In genomic region chr13:85311547-85311946, GRCm38 (mm10) we compare ENCODE assay signal across 15 mouse cellular contexts. TPM values are rescaled to one million over a fixed set of nuclear protein-coding genes. Genes with fewer than 3 reads are reported as not detected.
A peak's percentile ranks its signal among the peaks of the same experiment; 100 is the strongest.
DNase-seq lines count a peak whose midpoint lies in the region; ATAC-seq and TF ChIP-seq lines count a peak whose summit lies in the region.
"Had no signal": no experiment of that assay in that cellular context is flagged by ENCODE, and none has a peak within 500 bp of the region (broad histone marks: within the 10 kb centered on the region; RNA-seq: fewer than 3 reads in every experiment).

No protein-coding gene starts in this region.

- no peak overlapping the region for H3K4me3 ChIP-seq in forebrain, embryonic 15.5 days
- no peak overlapping the region for H3K4me3 ChIP-seq in forebrain, embryonic 10.5 days
- H3K4me3 ChIP-seq in lung, embryonic 14.5 days (ENCODE audit: low read depth, low read length), result no peak overlapping the region
- no peak overlapping the region for H3K4me3 ChIP-seq in lung, postnatal 0 days (ENCODE audit: low read depth, low read length)
- H3K4me3 ChIP-seq in limb, embryonic 14.5 days (replicated peaks; ENCODE audit: low read length), result no peak overlapping the region
- H3K4me3 ChIP-seq: erythroblast, embryonic 14.5 days; heart, adult 2 months; neural tube, embryonic 12.5 days had no signal

- 48% methylated on average over 2 of the region's 2 CpGs for WGBS in forebrain, embryonic 15.5 days
- 90% methylated on average over 2 of the region's 2 CpGs for WGBS in forebrain, embryonic 10.5 days
- WGBS in lung, embryonic 14.5 days, result 58% methylated on average over 2 of the region's 2 CpGs
- 61% methylated on average over 2 of the region's 2 CpGs for WGBS in lung, postnatal 0 days
- WGBS in limb, embryonic 14.5 days, result 46% methylated on average over 2 of the region's 2 CpGs

- TF ChIP-seq CTCF in lung, embryonic 14.5 days (IDR thresholded peaks at IDR 0.05; ENCODE audit: low read depth), result no peak
- TF ChIP-seq CTCF in lung, postnatal 0 days (IDR thresholded peaks at IDR 0.05), result no peak

- peak overlapping the region; percentile 49 for H3K27ac ChIP-seq in forebrain, embryonic 15.5 days (replicated peaks)
- no peak overlapping the region for H3K27ac ChIP-seq in forebrain, embryonic 10.5 days
- H3K27ac ChIP-seq in lung, embryonic 14.5 days (ENCODE audit: low read depth), result no peak overlapping the region
- no peak overlapping the region for H3K27ac ChIP-seq in lung, postnatal 0 days (ENCODE audit: low read length)
- no peak overlapping the region for H3K27ac ChIP-seq in limb, embryonic 14.5 days (replicated peaks; ENCODE audit: low read depth, low read length)
- H3K27ac ChIP-seq: heart, adult 2 months; neural tube, embryonic 12.5 days had no signal

- no peak overlapping the region for H3K9ac ChIP-seq in forebrain, embryonic 15.5 days (replicated peaks)
- H3K9ac ChIP-seq in lung, embryonic 14.5 days, result no peak overlapping the region
- H3K9ac ChIP-seq in lung, postnatal 0 days (replicated peaks; ENCODE audit: low read depth), result no peak overlapping the region
- no peak overlapping the region for H3K9ac ChIP-seq in limb, embryonic 14.5 days (ENCODE audit: low read depth, low read length, severe bottlenecking)
- H3K9ac ChIP-seq: neural tube, embryonic 12.5 days had no signal

- H3K4me2 ChIP-seq in forebrain, embryonic 15.5 days (replicated peaks), result no peak overlapping the region
- H3K4me2 ChIP-seq in lung, embryonic 14.5 days, result no peak overlapping the region
- no peak overlapping the region for H3K4me2 ChIP-seq in lung, postnatal 0 days (replicated peaks; ENCODE audit: low read depth, low read length)
- H3K4me2 ChIP-seq in limb, embryonic 14.5 days (replicated peaks; ENCODE audit: low read depth, low read length, severe bottlenecking), result no peak overlapping the region
- H3K4me2 ChIP-seq: neural tube, embryonic 12.5 days had no signal

- H3K36me3 ChIP-seq in forebrain, embryonic 15.5 days, result no peaks in the 10 kb centered on the region
- H3K36me3 ChIP-seq in forebrain, embryonic 10.5 days (replicated peaks), result no peaks in the 10 kb centered on the region
- no peaks in the 10 kb centered on the region for H3K36me3 ChIP-seq in lung, embryonic 14.5 days (ENCODE audit: insufficient read depth)
- H3K36me3 ChIP-seq in lung, postnatal 0 days (ENCODE audit: insufficient read depth, low read length), result no peaks in the 10 kb centered on the region
- H3K36me3 ChIP-seq in limb, embryonic 14.5 days (ENCODE audit: control insufficient read depth, insufficient read depth, low read length), result no peaks in the 10 kb centered on the region
- H3K36me3 ChIP-seq: neural tube, embryonic 12.5 days had no signal

- no peak for TF ChIP-seq POLR2A in limb, embryonic 14.5 days (IDR thresholded peaks at IDR 0.05; ENCODE audit: borderline replicate concordance, extremely low read depth, insufficient read depth, insufficient read length)

- no peak for DNase-seq in forebrain, embryonic 10.5 days (ENCODE audit: extremely low spot score, low spot score)
- DNase-seq in lung, embryonic 14.5 days, result peak; percentile 9
- no peak for DNase-seq in lung, postnatal 0 days (ENCODE audit: low spot score)
- peak; percentile 46 to 58 for DNase-seq in cerebellum, adult 18-20 months
- peak; percentile 82 for DNase-seq in limb, embryonic 14.5 days (ENCODE audit: low spot score)
- DNase-seq in lung, postnatal 25 days (ENCODE audit: low spot score), result no peak
- DNase-seq in left cerebral cortex, adult 18-20 months (ENCODE audit: low spot score in 2 of 2), result no peak
- DNase-seq: adrenal gland, postnatal 10 days; B cell, adult 2 months; heart, adult 2 months; lung, adult 2 months; thymus, postnatal 4 days had no signal

- no peaks in the 10 kb centered on the region for H3K9me3 ChIP-seq in forebrain, embryonic 15.5 days
- H3K9me3 ChIP-seq in forebrain, embryonic 10.5 days, result no peaks in the 10 kb centered on the region
- no peaks in the 10 kb centered on the region for H3K9me3 ChIP-seq in lung, embryonic 14.5 days (ENCODE audit: low read depth, low read length)
- no peaks in the 10 kb centered on the region for H3K9me3 ChIP-seq in lung, postnatal 0 days (ENCODE audit: low read length)
- no peaks in the 10 kb centered on the region for H3K9me3 ChIP-seq in limb, embryonic 14.5 days (ENCODE audit: control insufficient read depth, low read length)
- H3K9me3 ChIP-seq: neural tube, embryonic 12.5 days had no signal

- no peak for TF ChIP-seq EP300 in lung, postnatal 0 days (IDR thresholded peaks at IDR 0.05)

- ATAC-seq in forebrain, embryonic 15.5 days (replicated peaks), result peak; percentile 63; the same call in 1 of the 2 replicates
- no peak for ATAC-seq in lung, embryonic 14.5 days (ENCODE audit: insufficient read depth)
- ATAC-seq in lung, postnatal 0 days, result no peak
- peak; percentile 50; the same call in 1 of the 2 replicates for ATAC-seq in limb, embryonic 14.5 days (ENCODE audit: low FRiP score, low read depth)

- no peaks in the 10 kb centered on the region for H3K4me1 ChIP-seq in forebrain, embryonic 15.5 days
- no peaks in the 10 kb centered on the region for H3K4me1 ChIP-seq in forebrain, embryonic 10.5 days
- no peaks in the 10 kb centered on the region for H3K4me1 ChIP-seq in lung, embryonic 14.5 days (ENCODE audit: insufficient read depth)
- no peaks in the 10 kb centered on the region for H3K4me1 ChIP-seq in lung, postnatal 0 days (ENCODE audit: insufficient read depth, low read depth, low read length)
- H3K4me1 ChIP-seq in limb, embryonic 14.5 days (ENCODE audit: control insufficient read depth, insufficient read depth, low read length), result no peaks in the 10 kb centered on the region
- H3K4me1 ChIP-seq: neural tube, embryonic 12.5 days had no signal

- H3K27me3 ChIP-seq in forebrain, embryonic 15.5 days, result no peaks in the 10 kb centered on the region
- H3K27me3 ChIP-seq in forebrain, embryonic 10.5 days (ENCODE audit: poor library complexity, severe bottlenecking), result no peaks in the 10 kb centered on the region
- H3K27me3 ChIP-seq in lung, embryonic 14.5 days (ENCODE audit: insufficient read depth, low read length), result no peaks in the 10 kb centered on the region
- H3K27me3 ChIP-seq in lung, postnatal 0 days (replicated peaks; ENCODE audit: insufficient read depth, low read length), result no peaks in the 10 kb centered on the region
- no peaks in the 10 kb centered on the region for H3K27me3 ChIP-seq in limb, embryonic 14.5 days (ENCODE audit: control insufficient read depth, insufficient read depth, low read length)
- H3K27me3 ChIP-seq: neural tube, embryonic 12.5 days had no signal

RNA-seq across cellular contexts. Expression of gene Rasa1, which starts 22.6 kb away (rescaled TPM):
- 75.1 and 75.5 TPM in 2 replicates for polyA plus RNA-seq in forebrain, embryonic 15.5 days (2015; fragmentation: Nextera tagmentation; extraction: Ambion mirVana)
- 47.3 and 48.8 TPM in 2 replicates for polyA plus RNA-seq in forebrain, embryonic 10.5 days (2016; fragmentation: Nextera tagmentation; extraction: Ambion mirVana)
- 65.0 TPM in 2 replicates for polyA plus RNA-seq in lung, embryonic 14.5 days (2014; fragmentation: Nextera tagmentation; extraction: Ambion mirVana)
- polyA plus RNA-seq in lung, postnatal 0 days (2015; fragmentation: Nextera tagmentation; extraction: Ambion mirVana), result 44.0 and 46.8 TPM in 2 replicates
- polyA plus RNA-seq in limb, embryonic 14.5 days (2012; rRNA removed), result 44.5 and 52.8 TPM in 2 replicates
- polyA plus RNA-seq in limb, embryonic 14.5 days (2014; fragmentation: Nextera tagmentation; extraction: Ambion mirVana), result 63.6 and 64.7 TPM in 2 replicates
- total RNA-seq in left cerebral cortex, adult 18-20 months (2021), result 10 to 100 TPM; 56.2 to 57.0 TPM

Comparison
In these comparisons a context has a peak if more than half of its experiments do, and no peak if none do; other contexts are left out.
1. DNase-seq: peak in lung, embryonic 14.5 days (single experiment), cerebellum, adult 18-20 months (2 of 2) and limb, embryonic 14.5 days (single experiment); none in forebrain, embryonic 10.5 days (single experiment), lung, postnatal 0 days (single experiment), lung, postnatal 25 days (single experiment) and left cerebral cortex, adult 18-20 months (0 of 2).
2. ATAC-seq: peak in forebrain, embryonic 15.5 days (single experiment) and limb, embryonic 14.5 days (single experiment); none in lung, embryonic 14.5 days (single experiment) and lung, postnatal 0 days (single experiment).